Mouse (Mus musculus) skeletal muscle tissue, postnatal 0 days (tissue): ENCODE measurements around the gene Gfm2. TPM values are rescaled to one million over a fixed set of nuclear protein-coding genes. Genes with fewer than 3 reads are reported as not detected.

Source experiments
- polyA plus RNA-seq: library from polyadenylated mRNA; unstranded; fragments of >200 nt; fragmentation: Nextera tagmentation; extraction: Ambion mirVana; gene quantifications from 2 replicates; pipeline ENCODE4 v1.2.1, GENCODE M21; 2015

Gfm2 gene
- 18.2 and 18.4 TPM in 2 replicates for polyA plus RNA-seq

GRCm38 (mm10) chr13:97137466-97138400 is at the start of gene Gfm2, which contains the start of gene Nsa2:
Gfm2 (plus strand) TSS chr13:97137937.
Nsa2 (minus strand) TSS chr13:97137937.

GRCm38 (mm10) chr13:97099187-97099852 is 38.4 kb upstream of the Gfm2 start, which contains the start of gene Gm6169:
Gm6169 (minus strand) TSS chr13:97099237.

GRCm38 (mm10) chr13:97197932-97198562 is 60.3 kb downstream of the Gfm2 start, which contains the start of gene Hexb:
Hexb (minus strand) TSS chr13:97198357.

Other genes with a start within 250 kb of the Gfm2 start
- 0.08 and 0.10 TPM in 2 replicates for gene Gcnt4, start 213.2 kb upstream of the Gfm2 start, polyA plus RNA-seq
- not detected in 2 replicates for gene 1700029F12Rik, start 103.6 kb upstream of the Gfm2 start, polyA plus RNA-seq
- gene Fam169a, start 70.7 kb upstream of the Gfm2 start, polyA plus RNA-seq, result 0.10 and 0.24 TPM in 2 replicates
- gene Gm6169, start 38.7 kb upstream of the Gfm2 start, polyA plus RNA-seq, result 2.2 and 2.6 TPM in 2 replicates
- 47.4 and 50.4 TPM in 2 replicates for gene Nsa2, start within 50 bp of the Gfm2 start, polyA plus RNA-seq
- 23.4 and 30.6 TPM in 2 replicates for gene Hexb, start 60.4 kb downstream of the Gfm2 start, polyA plus RNA-seq
- 2.0 and 2.2 TPM in 2 replicates for gene Enc1, start 103.2 kb downstream of the Gfm2 start, polyA plus RNA-seq